Mouse (Mus musculus) ZHBTc4 (cell line): ENCODE measurements around the gene Necab3.

Experiments used
- DNase-seq: peaks from one replicate; pipeline ENCODE4 v3.0.0-alpha.2; 2011; ENCODE audit warnings: low read depth, low spot score

The Necab3 gene

DNA sequence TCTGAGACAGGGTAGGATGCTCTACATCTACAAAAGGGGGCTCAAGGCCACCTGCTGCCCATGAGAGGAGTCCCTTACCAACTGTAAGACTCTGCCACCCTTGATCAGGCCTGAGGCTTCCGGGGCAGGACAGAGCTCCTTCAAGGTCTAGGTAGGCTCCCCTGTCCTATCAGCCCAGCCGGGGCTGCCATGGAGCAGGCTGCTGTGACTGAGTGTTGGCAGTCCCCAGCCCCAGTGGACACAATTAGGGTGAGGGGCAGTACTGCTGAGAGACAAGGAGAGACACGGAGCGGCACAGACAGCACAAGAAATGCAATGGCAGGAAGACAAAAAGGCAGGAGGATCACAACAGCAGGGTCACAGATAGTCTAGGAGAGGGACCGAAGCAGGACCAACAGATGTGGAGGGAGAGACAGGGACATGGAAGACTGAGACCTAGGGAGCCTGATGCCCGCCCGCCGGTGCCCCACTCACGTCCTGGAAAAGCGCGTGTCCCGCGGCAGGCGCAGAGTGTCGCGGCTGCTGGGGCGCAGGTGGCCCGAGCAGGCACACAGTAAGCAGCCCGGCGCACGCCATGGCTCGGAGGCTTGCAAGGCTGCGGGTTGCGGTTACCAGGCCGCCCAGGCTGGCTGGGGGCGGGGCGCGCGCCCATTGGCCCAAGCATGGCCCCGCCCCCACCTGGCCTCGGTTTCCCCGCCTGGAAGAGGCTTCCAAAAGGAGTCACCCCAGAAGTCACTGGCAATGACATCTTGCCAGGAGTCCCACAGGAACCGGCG, at the start of gene Necab3:
Necab3 (minus strand) TSS at position 627 of the 776 bp plus-strand sequence.
- DNase-seq: peak; percentile 80

DNA sequence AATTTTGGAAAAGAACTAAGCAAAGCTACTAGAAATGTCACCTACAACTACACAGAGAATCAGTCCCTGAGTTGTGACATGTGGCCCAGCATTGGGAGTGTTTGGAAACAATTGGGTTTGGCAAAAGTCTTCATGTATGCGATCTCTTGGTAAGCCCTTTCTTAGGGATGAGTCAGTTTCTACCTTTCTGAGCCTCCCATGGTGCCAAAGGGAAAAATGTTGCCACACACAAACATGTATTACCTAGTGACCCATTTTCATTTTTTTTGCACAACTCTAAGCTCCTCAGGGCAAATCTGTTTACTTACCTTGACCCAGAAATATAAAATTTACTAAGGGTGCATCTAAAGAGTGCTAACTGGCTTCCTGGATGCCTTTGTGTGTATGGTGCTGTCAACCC, 48.3 kb upstream of the Necab3 start:
- DNase-seq: no peak

DNA sequence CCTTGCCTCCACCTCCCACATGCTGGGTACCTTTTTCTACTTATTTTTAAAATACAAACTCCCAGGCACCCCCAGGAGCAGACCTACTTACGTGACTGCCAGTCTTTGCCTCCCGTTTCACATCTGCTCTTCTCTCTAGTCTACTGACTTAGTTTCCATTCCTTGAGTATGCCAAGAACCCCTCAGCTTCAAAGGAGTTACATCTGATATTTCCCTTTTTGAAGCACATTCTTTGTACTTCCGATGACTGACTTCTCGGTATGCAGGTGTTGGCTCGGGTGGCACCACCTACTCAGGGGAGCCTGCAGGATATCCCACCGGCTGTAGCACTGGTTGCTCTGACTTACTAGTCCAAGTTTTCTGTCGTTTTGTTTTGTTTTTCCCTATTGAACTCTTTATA, 45.5 kb upstream of the Necab3 start:
- DNase-seq: no peak

DNA sequence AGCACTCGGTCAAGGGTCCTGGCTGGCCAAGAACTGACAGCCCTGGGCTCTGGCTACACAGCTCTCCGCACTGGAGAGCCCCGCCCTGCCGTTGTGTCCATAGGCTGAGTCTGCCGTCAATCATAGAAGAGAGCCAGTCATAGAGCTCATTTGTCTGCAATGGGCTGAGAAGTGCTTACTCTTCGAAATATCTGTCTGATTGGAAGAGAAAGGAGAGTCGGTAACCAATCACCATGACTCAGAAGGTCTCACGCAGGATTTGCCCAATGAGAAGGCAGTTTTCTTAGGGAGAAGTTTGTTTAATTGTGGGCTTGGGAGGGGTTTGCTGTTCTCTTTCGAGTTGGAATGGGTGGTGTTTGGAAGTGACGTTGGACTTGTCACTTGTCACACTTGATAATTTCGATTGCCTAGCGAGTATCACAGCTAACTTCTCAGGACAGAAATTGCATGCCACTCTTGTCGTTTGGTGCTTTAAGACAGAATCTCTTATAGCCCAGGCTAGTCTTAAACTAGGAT, 45.0 kb upstream of the Necab3 start, which contains the start of gene Pxmp4:
Pxmp4 (minus strand) TSS at position 71 of the 516 bp plus-strand sequence.
- peak; percentile 98 for DNase-seq

DNA sequence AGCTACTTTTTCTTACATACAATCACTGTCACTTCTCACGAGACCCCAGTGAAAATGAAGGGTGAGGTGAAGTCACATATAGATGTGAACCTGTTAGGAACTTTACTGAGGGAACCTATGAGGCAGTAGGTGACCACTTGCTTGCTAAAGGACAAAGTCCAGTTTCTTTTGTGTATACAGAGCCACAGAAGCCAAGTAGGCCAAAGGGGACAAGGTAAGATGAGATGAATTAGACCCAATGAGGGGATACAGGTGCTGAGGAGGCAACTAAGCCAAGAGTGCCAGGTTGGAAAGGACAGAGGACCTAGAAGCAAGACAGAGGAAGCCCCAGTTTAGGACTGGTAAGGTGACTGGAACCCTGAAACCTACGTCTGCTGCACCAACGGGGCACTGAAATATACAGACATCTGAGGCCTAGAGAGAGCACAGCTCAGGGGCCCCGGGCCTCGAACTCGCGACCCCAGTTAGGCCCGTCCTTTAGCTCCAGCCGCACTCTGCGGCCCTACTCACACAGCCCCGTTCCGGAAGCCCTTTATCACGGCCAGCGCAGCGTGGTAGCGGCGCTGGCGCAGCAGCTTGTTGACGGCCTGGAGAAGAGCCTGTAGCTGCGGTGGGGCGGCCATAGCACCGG, 44.4 kb upstream of the Necab3 start:
- no peak for DNase-seq

DNA sequence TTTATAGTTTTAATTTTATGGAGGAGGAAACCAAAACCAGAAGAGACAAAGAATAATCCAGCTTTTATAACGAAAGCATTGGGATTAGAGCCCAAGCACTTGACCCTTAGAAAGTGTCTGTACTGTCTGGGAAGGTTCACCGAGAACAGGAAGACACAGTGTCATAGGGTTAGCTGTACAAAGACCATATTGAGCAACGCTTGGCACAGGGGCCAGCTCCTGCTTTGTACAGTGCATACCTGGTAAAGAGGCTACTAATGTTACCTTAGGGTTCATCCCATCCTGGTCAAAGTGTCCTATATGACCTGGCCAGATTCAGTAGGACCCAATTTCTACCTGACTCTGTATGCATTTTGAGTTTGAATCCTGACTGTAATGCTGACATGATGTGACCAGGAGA, 42.6 kb upstream of the Necab3 start:
- DNase-seq: no peak

DNA sequence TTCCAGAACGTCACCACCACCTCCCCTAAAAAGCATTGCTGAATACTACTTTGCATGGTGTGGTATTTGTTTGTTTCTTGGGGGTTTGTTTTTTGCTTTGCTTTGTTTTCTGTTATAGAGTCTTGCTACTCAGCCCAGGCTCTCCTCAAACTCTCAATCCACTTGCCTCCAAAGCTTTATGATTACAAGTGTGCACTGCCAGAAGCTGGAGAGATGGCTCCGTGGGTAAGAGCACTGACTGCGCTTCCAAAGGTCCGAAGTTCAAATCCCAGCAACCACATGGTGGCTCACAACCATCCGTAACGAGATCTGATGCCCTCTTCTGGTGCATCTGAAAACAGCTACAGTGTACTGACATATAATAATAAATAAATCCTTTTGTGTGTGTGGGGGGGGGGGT, 41.9 kb upstream of the Necab3 start:
- DNase-seq: no peak

DNA sequence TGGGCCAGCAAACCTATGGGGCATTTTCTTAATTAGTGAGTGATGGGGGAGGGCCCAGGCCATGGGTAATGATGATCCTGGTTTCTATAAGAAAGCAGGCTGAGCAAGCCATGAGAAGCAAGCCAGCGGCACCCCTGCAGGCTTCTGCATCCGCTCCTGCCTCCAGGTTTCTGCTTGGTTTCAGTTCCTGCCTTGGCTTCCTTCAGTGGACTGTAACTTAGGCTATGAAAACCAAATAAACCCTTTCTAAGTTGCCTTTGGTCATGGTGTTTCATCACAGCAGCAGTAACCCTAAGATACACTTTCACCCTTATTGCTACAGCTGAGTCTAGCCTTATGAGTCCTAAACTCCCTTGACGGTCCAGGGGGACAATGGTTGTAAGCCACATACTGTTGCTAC, 38.7 kb upstream of the Necab3 start:
- no peak for DNase-seq

DNA sequence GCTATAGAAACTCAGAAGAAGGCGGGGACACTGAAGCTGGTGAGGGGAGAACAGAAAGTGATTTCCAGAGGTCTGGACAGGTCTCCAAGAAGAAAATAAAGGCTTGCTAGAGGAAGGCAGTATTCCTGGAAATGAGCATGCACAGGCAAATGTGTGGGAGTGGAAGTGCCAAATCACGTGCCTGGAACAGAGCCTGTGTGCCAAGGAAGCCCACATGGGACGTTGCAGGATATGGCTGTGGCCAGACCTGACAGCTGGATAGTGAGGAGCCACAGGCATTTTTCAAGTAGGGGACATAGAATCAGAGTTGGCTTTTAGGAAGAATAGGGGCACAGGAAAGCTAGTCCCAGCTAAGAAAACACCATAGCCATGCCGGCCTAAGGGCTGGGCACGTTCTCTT, 37.1 kb upstream of the Necab3 start:
- DNase-seq: no peak

DNA sequence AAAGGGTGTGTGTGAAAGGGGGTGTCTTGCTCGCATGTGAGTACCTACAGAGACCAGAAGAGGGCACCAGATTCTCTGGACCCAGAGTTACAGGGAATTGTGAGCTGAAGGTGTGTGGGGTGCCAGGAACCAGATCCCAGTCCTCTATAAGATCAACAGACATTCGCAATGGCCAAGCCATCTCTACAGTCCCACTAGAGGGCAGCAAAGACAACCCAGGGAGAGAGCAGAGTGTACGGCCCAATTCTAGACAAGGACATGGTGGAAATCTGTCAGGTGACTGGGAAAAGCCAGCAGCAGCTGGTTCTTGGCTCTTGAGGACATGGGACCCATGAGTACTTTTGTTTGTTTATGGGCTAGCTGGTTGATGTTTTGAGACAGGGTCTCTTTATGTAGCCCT, 34.3 kb upstream of the Necab3 start:
- peak; percentile 96 for DNase-seq

DNA sequence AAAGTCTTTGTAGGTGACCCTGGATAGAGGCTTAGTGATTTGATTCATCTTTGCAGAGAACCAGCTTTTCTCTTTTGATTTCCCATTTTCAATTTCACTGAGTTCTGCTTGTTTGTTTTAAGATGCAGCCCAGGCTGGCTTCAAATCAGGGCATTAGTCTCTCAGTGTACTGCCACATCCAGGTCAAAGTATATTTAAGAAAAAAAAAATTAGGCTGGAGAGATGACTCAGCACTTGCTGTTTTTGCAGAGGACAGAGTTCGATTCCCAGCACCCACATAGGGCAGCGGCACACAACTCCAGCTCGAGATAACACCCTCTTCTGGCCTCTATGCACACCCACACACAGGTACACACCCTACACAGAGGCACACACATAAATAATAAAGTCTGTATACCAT, 32.5 kb upstream of the Necab3 start:
- DNase-seq: no peak

DNA sequence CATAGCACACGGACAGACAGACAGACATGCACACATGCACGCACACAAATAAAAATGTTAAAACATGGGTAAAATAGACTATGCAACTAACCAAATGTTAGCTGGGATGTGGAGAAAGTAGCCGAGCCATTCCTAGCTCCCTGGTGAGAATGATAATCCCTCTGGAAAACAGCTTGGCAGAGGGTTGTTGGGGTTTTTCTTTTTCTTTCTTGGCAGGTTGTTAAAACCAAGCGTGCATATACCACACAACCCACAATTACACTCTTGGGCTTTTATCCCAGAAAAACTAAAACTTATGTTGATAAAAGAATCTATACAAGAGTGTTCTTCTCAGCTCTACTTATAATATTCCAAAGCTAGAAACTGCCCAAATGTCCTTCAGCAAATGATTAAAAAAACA, 30.4 kb upstream of the Necab3 start:
- DNase-seq: no peak

DNA sequence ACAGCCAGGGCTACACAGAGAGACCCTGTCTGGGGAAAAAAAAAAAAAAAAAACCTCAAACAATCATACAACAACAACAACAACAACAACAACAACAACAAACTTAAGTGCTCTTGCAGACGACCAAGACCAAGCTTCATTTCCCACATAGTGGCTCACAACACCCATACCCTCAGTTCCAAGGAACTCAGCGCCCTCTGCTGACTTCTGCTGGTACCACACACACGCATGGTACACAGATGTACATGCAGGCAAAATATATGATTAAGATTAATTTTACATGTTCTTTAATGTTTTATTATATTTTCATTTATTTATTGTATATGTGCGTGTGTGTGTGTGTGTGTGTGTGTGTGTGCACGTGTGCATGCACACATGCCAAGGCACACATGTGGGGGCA, 27.7 kb upstream of the Necab3 start:
- peak; percentile 81 for DNase-seq

DNA sequence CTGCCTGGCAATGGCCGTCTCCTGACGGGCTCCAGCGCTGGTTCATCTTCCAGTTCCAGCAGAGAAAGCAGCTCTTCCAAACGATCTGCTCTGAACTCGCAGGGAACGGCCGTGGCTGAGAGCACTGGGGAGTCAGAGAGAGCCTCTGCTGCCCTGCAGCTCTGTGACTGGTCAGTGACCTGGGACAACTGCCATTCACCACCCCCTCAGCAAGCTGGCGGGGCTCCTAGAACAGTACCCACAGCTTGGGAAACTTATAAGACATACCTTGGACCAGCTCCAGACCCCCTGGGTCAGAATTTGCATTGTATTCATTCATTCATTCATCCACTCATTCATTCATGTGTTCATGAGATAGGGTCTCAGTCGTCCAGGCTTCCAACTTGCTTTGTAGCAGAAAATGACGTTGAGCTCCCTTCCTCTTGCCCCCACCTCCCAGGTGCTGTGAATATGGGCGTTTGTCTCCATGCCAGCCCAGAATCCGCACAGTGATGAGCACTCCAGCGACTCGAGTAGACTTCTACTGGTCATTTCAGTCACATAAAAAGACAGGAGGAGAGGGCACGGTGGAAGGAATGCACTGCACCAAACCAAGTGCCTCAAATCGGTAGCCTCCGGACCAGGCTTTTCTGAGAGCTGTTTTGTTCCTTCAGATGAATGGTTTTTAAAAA, 26.4 kb upstream of the Necab3 start:
- no peak for DNase-seq

DNA sequence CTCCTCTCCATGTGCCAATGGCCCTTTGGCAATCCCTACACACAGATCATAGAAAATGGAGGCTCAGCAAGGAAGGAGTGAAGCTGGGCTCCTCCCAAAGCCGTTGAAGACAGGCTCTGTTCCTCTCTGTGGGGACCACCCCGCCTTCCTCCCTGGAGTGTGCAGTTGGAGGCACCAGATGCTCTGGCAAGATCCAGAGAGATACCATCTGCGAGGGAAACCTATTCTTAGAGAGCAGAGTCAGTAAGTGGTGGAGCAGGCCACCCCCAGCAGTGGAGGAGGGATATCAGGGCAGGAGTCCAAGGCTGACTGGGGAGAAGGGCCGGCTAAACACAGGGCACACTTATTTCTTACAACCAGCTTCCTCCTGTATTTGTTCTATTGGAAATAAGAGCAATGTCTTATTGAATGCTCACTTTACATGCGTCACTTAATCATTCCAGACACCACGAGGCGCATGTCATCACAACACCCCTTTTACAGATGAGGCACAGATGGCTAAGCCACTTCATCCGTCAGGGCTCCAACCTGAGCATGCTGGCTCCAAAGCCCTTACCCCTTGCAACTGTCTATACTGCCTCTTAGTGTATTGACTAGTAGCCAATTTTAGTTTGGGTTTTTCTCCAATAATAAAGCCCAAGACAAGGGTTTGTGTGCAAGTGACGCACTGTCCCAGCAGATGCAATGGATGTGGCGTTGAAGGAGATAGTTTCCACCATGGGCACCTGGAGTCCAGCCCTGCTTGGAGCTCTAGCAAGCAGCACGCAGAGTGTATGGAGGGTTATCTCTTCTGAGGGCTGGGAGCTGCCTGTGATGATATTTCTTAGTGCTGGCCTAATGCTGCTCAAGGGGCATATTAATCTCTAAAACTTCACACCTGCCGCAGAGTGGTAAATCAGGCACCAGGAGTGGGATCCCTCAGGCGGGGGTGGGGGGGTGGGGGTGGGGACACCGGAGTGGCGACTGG, 25.5 kb upstream of the Necab3 start:
- DNase-seq: no peak

DNA sequence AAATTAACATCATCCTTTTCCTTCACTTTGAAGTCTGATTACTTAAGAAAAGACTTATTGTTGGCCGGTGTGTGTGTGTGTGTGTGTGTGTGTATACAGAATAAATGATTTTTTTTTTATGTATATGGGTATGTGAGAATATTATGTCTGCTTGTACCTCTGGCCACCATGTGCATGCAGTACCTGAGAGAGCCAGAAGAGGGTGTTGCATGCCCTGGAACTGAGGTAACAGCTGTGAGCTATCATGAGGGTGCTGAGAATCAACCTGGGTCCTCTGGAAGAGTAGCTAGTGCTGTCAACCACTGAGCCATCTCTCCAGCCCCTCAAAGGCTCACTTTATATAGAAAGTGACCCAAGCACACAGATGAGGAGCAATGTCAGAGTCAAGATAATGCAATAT, 22.7 kb upstream of the Necab3 start:
- peak; percentile 70 for DNase-seq

DNA sequence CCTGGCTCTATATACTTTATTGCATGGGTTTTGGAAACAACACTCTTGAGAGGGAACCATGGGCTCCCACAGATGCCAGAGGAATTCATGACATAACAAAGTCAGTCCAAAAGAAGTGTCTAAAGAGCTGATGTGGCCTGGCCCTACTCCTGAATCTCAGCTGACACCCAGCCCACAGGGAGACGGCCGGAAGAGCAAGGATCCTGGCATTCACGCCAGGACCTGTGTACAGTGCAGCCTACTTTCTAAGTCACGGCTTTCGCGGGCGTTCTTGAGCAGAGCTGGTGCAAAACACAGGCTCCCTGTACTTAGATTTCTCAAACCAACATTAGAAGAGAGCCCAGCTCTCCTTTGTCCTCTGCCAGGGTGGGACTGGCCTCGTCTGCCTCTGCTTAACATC, 21.9 kb upstream of the Necab3 start:
- no peak for DNase-seq

DNA sequence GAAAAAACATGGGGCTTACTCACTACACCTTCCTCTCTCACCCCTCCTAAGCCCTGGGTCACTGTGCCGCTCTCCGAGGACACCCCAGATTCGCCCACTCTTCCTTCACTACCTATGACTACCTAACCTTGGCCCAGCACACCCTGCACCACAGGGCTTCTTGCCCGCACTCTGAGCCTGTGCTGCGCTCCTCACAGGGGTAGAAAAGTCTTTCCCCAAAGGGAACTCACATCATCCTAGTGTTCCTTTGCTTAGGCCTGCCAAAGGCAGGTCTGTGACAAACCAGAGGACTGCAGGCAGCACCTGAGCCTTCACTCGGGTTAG, 19.0 kb upstream of the Necab3 start:
- no peak for DNase-seq

DNA sequence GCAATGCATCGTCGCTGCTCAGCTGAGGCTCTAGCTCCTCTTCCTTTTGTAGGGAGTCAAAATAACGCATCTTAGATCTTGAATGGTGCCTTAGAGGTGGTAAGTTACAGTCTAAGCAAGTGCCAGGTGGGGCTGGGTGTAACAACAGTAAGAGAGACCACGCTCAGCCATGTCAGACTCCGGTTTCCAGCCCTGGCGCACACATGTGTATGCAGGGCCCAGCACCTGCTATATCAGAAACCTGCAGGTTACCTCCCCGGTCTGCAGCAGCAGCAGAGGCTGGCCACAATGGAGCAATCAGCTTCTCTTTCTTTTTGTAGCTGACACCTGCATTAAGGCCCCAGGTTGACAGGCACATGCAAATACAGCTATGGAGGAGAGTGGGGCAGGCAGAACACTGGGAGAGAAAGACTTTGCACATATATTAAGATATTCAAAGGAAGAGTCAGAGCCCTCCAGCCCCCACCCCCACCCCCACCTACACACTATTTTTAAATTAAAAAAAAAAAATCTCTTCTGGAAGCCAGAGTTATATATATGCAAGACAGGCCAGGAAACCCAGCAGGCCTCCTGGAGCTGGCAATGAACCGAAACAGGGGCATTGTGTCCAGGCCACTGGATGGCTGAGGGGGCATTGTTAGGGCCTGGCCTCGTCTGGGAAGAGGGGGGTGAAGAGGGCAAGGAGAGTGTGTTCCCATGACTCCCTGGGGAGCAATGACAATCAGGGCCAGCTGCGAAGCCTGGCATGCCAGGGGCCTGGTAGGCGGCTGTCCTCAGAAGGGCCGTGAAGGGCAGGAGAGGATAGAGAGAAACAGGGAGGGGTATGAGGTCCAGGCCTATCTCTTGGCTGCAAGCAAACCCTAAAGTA, 18.4 kb upstream of the Necab3 start:
- DNase-seq: no peak

DNA sequence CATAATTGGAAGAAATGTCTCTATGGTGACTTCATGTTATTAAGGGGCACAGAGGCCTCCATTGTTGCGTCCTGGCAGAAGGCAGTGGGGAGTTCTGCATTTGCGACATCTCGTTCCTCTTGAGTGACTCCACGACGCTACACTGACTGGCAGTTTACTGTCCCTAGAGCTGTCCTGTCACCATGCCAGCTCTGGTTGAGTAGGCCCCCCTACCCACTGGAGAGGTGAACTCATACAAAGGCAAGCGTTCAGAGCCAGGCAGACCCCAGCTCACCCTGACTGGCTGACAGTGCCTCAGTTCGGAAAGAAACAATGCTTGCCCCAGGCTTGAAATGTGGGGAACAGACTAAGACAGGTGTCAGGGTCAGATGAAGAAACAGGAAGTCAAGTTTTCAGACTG, 15.6 kb upstream of the Necab3 start:
- DNase-seq: no peak

DNA sequence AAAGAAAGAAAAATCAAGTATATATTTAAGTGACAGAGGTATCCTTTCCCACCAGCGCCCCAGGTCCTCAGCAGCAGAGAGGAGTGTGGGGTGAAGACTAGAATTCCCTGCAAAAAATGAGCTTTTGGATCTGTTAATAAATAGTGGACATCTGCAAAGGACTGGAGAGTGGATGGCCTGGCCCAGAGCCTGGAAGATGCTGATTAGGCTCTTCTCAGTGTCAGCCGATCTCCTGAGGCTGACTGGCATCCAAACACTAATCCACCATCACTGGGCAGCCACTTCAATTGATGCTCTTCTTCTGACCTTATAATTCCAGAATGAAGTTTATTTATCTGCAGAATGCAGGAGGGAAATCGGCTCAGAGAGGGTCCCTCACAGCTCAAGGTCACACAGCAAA, 14.3 kb upstream of the Necab3 start:
- no peak for DNase-seq
